8 mouse cellular contexts compared by ENCODE assay signal in genomic region chr13:37963354-37964007, GRCm38 (mm10). TPM values are rescaled to one million over a fixed set of nuclear protein-coding genes. Genes with fewer than 3 reads are reported as not detected.
DNase-seq lines count a peak whose midpoint lies in the region; ATAC-seq and TF ChIP-seq lines count a peak whose summit lies in the region.

No protein-coding gene starts in this region.

- peak; percentile 68 for TF ChIP-seq CTCF in cortical plate, adult 2 months (IDR thresholded peaks at IDR 0.05; ENCODE audit: extremely low read depth, insufficient read depth, low read length)
- peak; percentile 90 for TF ChIP-seq CTCF in left cerebral cortex, adult 2 months (IDR thresholded peaks at IDR 0.05)

- no peak overlapping the region for H3K27ac ChIP-seq in cortical plate, adult 2 months (ENCODE audit: insufficient read depth, low read length)
- no peak overlapping the region for H3K27ac ChIP-seq in left cerebral cortex, adult 2 months

- intact Hi-C loops in left cerebral cortex, adult 2 months (cut with DNase I) = loop anchor here (5.0 kb wide), 1 partner anchor 511 kb away; no protein-coding TSS in a partner anchor

- peak; percentile 70 for ATAC-seq in megakaryocyte, adult 5-6 weeks (ENCODE audit: poor library complexity, severe bottlenecking)

- TF ChIP-seq POLR2A in cortical plate, adult 2 months (IDR thresholded peaks at IDR 0.05; ENCODE audit: extremely low read depth, insufficient read depth, low read length) = no peak

- peaks cover 2% of the 10 kb centered on the region; the same call in 1 of the 2 replicates for H3K4me1 ChIP-seq in cortical plate, adult 2 months (ENCODE audit: control insufficient read depth, insufficient read depth, low read length)

- peak; percentile 89 for DNase-seq in adipocyte (ENCODE audit: low spot score)
- DNase-seq in gastrocnemius, postnatal 10 days = peak; percentile 74
- DNase-seq in hindlimb bud, embryonic 11.5 days (ENCODE audit: extremely low spot score, low read depth, low spot score) = peak; percentile 82
- peak; percentile 66 to 72 for DNase-seq in left cerebral cortex, adult 2 months (ENCODE audit: extremely low spot score in 1 of 2, low spot score in 2 of 2)
- DNase-seq in retina, postnatal 7 days (ENCODE audit: low read depth, low spot score) = peak; percentile 68
- DNase-seq in urinary bladder, postnatal 4 days (ENCODE audit: low spot score in 2 of 2) = peak; percentile 71 to 83

- H3K4me3 ChIP-seq in cortical plate, adult 2 months (ENCODE audit: insufficient read depth, low read length) = no peak overlapping the region
- peak overlapping the region; percentile 27 for H3K4me3 ChIP-seq in left cerebral cortex, adult 2 months

RNA-seq across cellular contexts. Expression of gene Ssr1, which starts 30.5 kb away (rescaled TPM):
- 28.0 and 28.2 TPM in 2 replicates for polyA plus RNA-seq in cortical plate, adult 2 months (2012; rRNA removed)
- 10 to 100 TPM; 64.8 to 87.4 TPM for total RNA-seq in gastrocnemius, postnatal 10 days (2021)
- 100 to 1,000 TPM in 1 of 2 experiments, 10 to 100 TPM in 1; 96.1 to 101 TPM for total RNA-seq in left cerebral cortex, adult 2 months (2021)
- 96.5 and 104 TPM in 2 replicates for total RNA-seq in megakaryocyte, adult 5-6 weeks (2015)
- total RNA-seq in megakaryocyte, adult 5-6 weeks (2017) = 126 and 148 TPM in 2 replicates
